Mouse (Mus musculus): ENCODE results near the gene Olfr1230. TPM values are rescaled to one million over a fixed set of nuclear protein-coding genes. Genes with fewer than 3 reads are reported as not detected.

Gene Olfr1230
- polyA plus RNA-seq (2015; fragmentation: Nextera tagmentation; extraction: Ambion mirVana) = not detected in 2 replicates

DNA sequence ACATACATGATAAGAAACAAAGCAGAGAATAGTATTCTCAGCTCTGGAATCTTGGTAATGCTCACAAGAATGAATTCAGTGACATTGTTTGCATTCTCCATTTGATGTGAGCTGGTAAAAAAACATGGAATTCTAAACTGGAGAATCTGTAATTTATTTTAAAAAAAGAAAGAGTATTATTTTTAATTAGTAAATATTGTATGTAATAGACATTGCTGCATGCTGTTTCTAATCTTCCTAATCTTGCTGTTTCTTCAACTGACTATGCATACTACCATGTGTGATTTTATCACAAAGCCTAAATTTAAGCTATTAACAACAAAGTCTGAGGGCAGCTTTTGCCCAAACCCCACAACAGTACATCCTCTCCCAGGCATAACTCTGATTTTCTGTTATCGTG is at the start of gene Olfr1230:
Gene Olfr1230 (minus strand): TSS at position 101 of the 400 bp plus-strand sequence.
- no peaks in the 10 kb centered on the region for H3K27me3 ChIP-seq
- 89% methylated on average over 1 of the region's 1 CpGs for WGBS

DNA sequence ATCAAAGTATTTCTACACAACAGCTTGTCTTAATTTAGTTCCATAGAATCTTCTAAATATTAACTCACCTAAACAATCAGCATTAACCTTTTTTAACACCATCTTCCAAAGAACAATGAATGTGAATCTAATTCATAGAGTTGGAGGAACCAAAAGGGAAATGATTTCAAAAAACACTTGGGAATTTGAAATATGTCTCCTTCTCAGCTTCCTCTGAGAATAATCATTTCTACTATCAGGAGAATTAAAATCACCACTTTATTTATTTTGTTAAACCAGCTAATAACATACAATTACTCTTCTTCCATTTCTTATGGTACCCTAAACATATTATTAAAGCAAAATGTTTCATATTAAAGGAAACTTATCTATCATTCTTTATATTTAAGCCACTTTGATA is 45.2 kb upstream of the Olfr1230 start, which contains the start of gene Olfr1233:
Gene Olfr1233 (minus strand): TSS at position 101 of the 400 bp plus-strand sequence.
- ATAC-seq (ENCODE audit: insufficient number of reproducible peaks, low FRiP score, low TSS enrichment, low read depth) = no peak
- Histone ChIP-seq H3K4me3 (replicated peaks) (no peak within 1 kb of the TSS), H3K9me3 (replicated peaks) (no peaks in the 10 kb centered on the region), H3K27me3 (no peaks in the 10 kb centered on the region), H3K9ac (no peak within 1 kb of the TSS), H3K4me1 (no peaks in the 10 kb centered on the region), H3K36me3 (no peaks in the 10 kb centered on the region), H3K4me2 (replicated peaks) (no peak within 1 kb of the TSS), H3K27ac (replicated peaks) (no peak within 1 kb of the TSS)

More for the DNA sequence above, at the start of gene Olfr1230:
- Histone ChIP-seq H3K27ac (replicated peaks) (no peak within 1 kb of the TSS), H3K9me3 (replicated peaks) (no peaks in the 10 kb centered on the region), H3K4me1 (no peaks in the 10 kb centered on the region), H3K9ac (no peak within 1 kb of the TSS), H3K4me2 (replicated peaks) (no peak within 1 kb of the TSS), H3K4me3 (replicated peaks) (no peak within 1 kb of the TSS), H3K36me3 (no peaks in the 10 kb centered on the region)
- no peak for ATAC-seq (ENCODE audit: insufficient number of reproducible peaks, low FRiP score, low TSS enrichment, low read depth)

DNA sequence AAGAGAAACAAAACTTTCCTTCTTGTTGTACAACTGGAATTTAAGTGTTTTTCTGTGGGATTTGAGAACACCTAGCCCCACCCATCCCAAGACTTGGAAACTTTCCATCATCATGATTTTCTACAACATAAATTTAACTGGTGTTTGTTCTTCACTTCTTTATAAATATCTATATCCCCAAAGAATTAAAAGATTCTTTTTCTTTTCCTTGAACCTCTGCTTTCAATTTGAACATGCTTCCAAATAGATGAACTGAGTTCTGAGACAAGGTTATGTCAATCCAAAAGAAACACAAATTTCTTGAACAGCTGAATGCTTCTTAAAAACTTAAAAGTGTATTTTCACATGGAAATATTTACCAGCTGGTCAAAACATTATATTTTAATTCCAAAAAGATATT is 32.5 kb upstream of the Olfr1230 start, which contains the start of gene Olfr1232:
Gene Olfr1232 (minus strand): TSS at position 101 of the 400 bp plus-strand sequence.
- Histone ChIP-seq H3K4me1 (no peaks in the 10 kb centered on the region), H3K27ac (replicated peaks) (no peak within 1 kb of the TSS), H3K9me3 (replicated peaks) (no peaks in the 10 kb centered on the region), H3K4me2 (replicated peaks) (no peak within 1 kb of the TSS), H3K36me3 (no peaks in the 10 kb centered on the region), H3K9ac (no peak within 1 kb of the TSS), H3K4me3 (replicated peaks) (no peak within 1 kb of the TSS), H3K27me3 (no peaks in the 10 kb centered on the region)
- ATAC-seq (ENCODE audit: insufficient number of reproducible peaks, low FRiP score, low TSS enrichment, low read depth) = no peak

DNA sequence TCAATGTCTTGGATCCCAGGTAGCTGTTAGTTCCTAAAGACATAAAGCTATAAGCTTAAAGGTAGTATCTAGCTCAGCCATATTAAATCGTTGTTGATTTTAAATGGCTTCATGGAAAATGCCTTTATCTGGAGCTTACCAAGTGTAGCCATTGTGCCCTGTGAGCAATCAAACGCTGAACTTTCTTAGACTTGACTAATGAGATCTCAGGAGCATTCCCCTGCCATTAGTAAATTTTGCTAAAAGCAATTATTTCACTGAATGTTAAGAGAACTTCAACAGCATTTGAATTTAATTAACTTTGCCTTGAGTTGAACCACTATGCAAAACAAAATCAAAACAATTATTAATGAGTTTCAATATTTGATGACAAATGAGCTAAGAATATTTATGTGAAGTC is 9.9 kb upstream of the Olfr1230 start, which contains the start of gene Olfr1231:
Gene Olfr1231 (minus strand): TSS at position 101 of the 400 bp plus-strand sequence.
- ATAC-seq (ENCODE audit: insufficient number of reproducible peaks, low FRiP score, low TSS enrichment, low read depth) = no peak
- Histone ChIP-seq H3K4me2 (replicated peaks) (no peak within 1 kb of the TSS), H3K27me3 (no peaks in the 10 kb centered on the region), H3K27ac (replicated peaks) (no peak within 1 kb of the TSS), H3K9ac (no peak within 1 kb of the TSS), H3K36me3 (no peaks in the 10 kb centered on the region), H3K4me3 (replicated peaks) (no peak within 1 kb of the TSS), H3K4me1 (no peaks in the 10 kb centered on the region), H3K9me3 (replicated peaks) (no peaks in the 10 kb centered on the region)
- WGBS = 71% methylated on average over 2 of the region's 2 CpGs

DNA sequence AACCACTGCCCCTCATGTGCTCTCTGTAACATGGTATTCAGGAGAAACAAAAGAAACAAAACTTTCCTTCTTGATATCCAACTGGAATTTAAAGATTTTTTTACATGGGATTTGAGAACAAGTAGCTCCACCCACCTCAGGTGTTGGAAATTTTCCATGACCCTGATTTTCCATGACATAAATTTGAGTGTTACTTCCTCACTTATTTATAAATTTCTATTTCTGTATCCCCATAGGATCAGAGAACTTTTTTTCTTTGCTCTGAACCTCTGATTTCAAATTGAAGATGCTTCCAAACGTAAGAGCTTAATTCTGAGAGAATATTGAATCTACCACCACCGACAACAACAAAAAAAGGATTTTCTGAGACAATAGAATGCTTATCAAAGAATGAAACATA is 9.2 kb downstream of the Olfr1230 start, which contains the start of gene Olfr1229:
Gene Olfr1229 (minus strand): TSS at position 101 of the 400 bp plus-strand sequence.
- WGBS = 76% methylated on average over 2 of the region's 2 CpGs
- H3K9me3 ChIP-seq (replicated peaks) = no peaks in the 10 kb centered on the region
- no peaks in the 10 kb centered on the region for H3K4me1 ChIP-seq
- no peak within 1 kb of the TSS for H3K4me3 ChIP-seq (replicated peaks)
- H3K36me3 ChIP-seq = no peaks in the 10 kb centered on the region
- no peaks in the 10 kb centered on the region for H3K27me3 ChIP-seq
- ATAC-seq (ENCODE audit: insufficient number of reproducible peaks, low FRiP score, low TSS enrichment, low read depth) = no peak
- H3K27ac ChIP-seq (replicated peaks) = no peak within 1 kb of the TSS
- no peak within 1 kb of the TSS for H3K9ac ChIP-seq
- H3K4me2 ChIP-seq (replicated peaks) = no peak within 1 kb of the TSS

DNA sequence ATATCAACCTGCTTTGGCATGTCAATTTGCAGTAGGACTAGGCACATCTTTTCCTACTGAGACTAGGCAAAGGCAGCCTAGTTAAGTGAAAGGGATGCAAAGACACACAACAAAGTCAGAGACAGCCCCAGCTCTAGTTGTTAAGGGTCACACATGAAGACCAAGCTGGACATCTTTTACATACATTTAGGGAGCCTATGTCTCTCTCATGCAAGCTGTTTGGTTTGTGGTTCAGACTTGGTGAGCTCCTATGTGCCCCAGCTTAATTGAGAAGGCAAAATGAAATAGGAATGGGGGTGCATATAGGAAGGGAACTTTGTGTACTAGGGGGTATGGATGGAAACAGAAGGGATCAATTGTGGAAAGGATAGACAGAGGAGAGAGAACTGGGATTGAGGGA is 43.1 kb downstream of the Olfr1230 start, which contains the start of gene Olfr1228:
Gene Olfr1228 (minus strand): TSS at position 101 of the 400 bp plus-strand sequence.
- no peaks in the 10 kb centered on the region for H3K4me1 ChIP-seq
- no peak within 1 kb of the TSS for H3K4me3 ChIP-seq (replicated peaks)
- H3K27me3 ChIP-seq = no peaks in the 10 kb centered on the region
- no peak within 1 kb of the TSS for H3K9ac ChIP-seq
- no peak for ATAC-seq (ENCODE audit: insufficient number of reproducible peaks, low FRiP score, low TSS enrichment, low read depth)
- no peak within 1 kb of the TSS for H3K27ac ChIP-seq (replicated peaks)
- no peaks in the 10 kb centered on the region for H3K36me3 ChIP-seq
- no peak within 1 kb of the TSS for H3K4me2 ChIP-seq (replicated peaks)
- H3K9me3 ChIP-seq (replicated peaks) = no peaks in the 10 kb centered on the region

Other genes with a start within 250 kb of the Olfr1230 start
- not detected in 2 replicates for gene Olfr1218, start 236.1 kb downstream of the Olfr1230 start, polyA plus RNA-seq (2015; fragmentation: Nextera tagmentation; extraction: Ambion mirVana)
- not detected in 2 replicates for gene Olfr1219, start 213.8 kb downstream of the Olfr1230 start, polyA plus RNA-seq (2015; fragmentation: Nextera tagmentation; extraction: Ambion mirVana)
- not detected in 2 replicates for gene Olfr1220, start 190.4 kb downstream of the Olfr1230 start, polyA plus RNA-seq (2015; fragmentation: Nextera tagmentation; extraction: Ambion mirVana)
- gene Olfr1221, start 180.0 kb downstream of the Olfr1230 start, polyA plus RNA-seq (2015; fragmentation: Nextera tagmentation; extraction: Ambion mirVana) = 0.24 TPM in 1 of 2 replicates, not detected in the other
- gene Olfr1222, start 164.2 kb downstream of the Olfr1230 start, polyA plus RNA-seq (2015; fragmentation: Nextera tagmentation; extraction: Ambion mirVana) = 0.05 TPM in 1 of 2 replicates, not detected in the other
- gene Olfr1223, start 145.7 kb downstream of the Olfr1230 start, polyA plus RNA-seq (2015; fragmentation: Nextera tagmentation; extraction: Ambion mirVana) = not detected in 2 replicates
- gene Olfr1224-ps1, start 133.2 kb downstream of the Olfr1230 start, polyA plus RNA-seq (2015; fragmentation: Nextera tagmentation; extraction: Ambion mirVana) = not detected in 2 replicates
- not detected in 2 replicates for gene Olfr1225, start 122.6 kb downstream of the Olfr1230 start, polyA plus RNA-seq (2015; fragmentation: Nextera tagmentation; extraction: Ambion mirVana)
- gene Olfr1226, start 97.2 kb downstream of the Olfr1230 start, polyA plus RNA-seq (2015; fragmentation: Nextera tagmentation; extraction: Ambion mirVana) = not detected in 2 replicates
- not detected in 2 replicates for gene Olfr1228, start 43.2 kb downstream of the Olfr1230 start, polyA plus RNA-seq (2015; fragmentation: Nextera tagmentation; extraction: Ambion mirVana)
- not detected in 2 replicates for gene Olfr1229, start 9.3 kb downstream of the Olfr1230 start, polyA plus RNA-seq (2015; fragmentation: Nextera tagmentation; extraction: Ambion mirVana)
- gene Olfr1231, start 9.8 kb upstream of the Olfr1230 start, polyA plus RNA-seq (2015; fragmentation: Nextera tagmentation; extraction: Ambion mirVana) = 0.11 TPM in 1 of 2 replicates, not detected in the other
- gene Olfr1232, start 32.4 kb upstream of the Olfr1230 start, polyA plus RNA-seq (2015; fragmentation: Nextera tagmentation; extraction: Ambion mirVana) = not detected in 2 replicates
- not detected in 2 replicates for gene Olfr1233, start 45.1 kb upstream of the Olfr1230 start, polyA plus RNA-seq (2015; fragmentation: Nextera tagmentation; extraction: Ambion mirVana)
- gene Olfr1234, start 67.6 kb upstream of the Olfr1230 start, polyA plus RNA-seq (2015; fragmentation: Nextera tagmentation; extraction: Ambion mirVana) = 0.08 TPM in 1 of 2 replicates, not detected in the other
- not detected in 2 replicates for gene Olfr1238, start 112.4 kb upstream of the Olfr1230 start, polyA plus RNA-seq (2015; fragmentation: Nextera tagmentation; extraction: Ambion mirVana)
- 0.12 TPM in 1 of 2 replicates, not detected in the other for gene Olfr1239, start 123.1 kb upstream of the Olfr1230 start, polyA plus RNA-seq (2015; fragmentation: Nextera tagmentation; extraction: Ambion mirVana)
- 0.13 and 0.14 TPM in 2 replicates for gene Olfr1240, start 145.7 kb upstream of the Olfr1230 start, polyA plus RNA-seq (2015; fragmentation: Nextera tagmentation; extraction: Ambion mirVana)
- gene Olfr1241, start 189.9 kb upstream of the Olfr1230 start, polyA plus RNA-seq (2015; fragmentation: Nextera tagmentation; extraction: Ambion mirVana) = not detected in 2 replicates
- gene Olfr1242, start 201.1 kb upstream of the Olfr1230 start, polyA plus RNA-seq (2015; fragmentation: Nextera tagmentation; extraction: Ambion mirVana) = not detected in 2 replicates
- not detected in 2 replicates for gene Olfr1243, start 234.2 kb upstream of the Olfr1230 start, polyA plus RNA-seq (2015; fragmentation: Nextera tagmentation; extraction: Ambion mirVana)

Measured in embryonic facial prominence, embryonic 15.5 days (tissue).